Mouse (Mus musculus): ENCODE measurements around the gene Elf2.

Gene Elf2

GRCm38 (mm10) chr3:51340552-51341267, at the start of gene Elf2:
Gene Elf2, minus strand, starts transcription at chr3:51340663.
- DNase-seq = peak; percentile 86

- no peak for DNase-seq
These were observed 48.4 kb upstream of the Elf2 start for GRCm38 (mm10) chr3:51388904-51389303.

- peak; percentile 68 for DNase-seq
These were observed 47.5 kb upstream of the Elf2 start for GRCm38 (mm10) chr3:51387868-51388381.

GRCm38 (mm10) chr3:51387134-51387451, 46.6 kb upstream of the Elf2 start:
- no peak for DNase-seq

GRCm38 (mm10) chr3:51386441-51387133, 46.1 kb upstream of the Elf2 start:
- no peak for DNase-seq

GRCm38 (mm10) chr3:51383409-51383808, 42.9 kb upstream of the Elf2 start:
- DNase-seq = peak; percentile 82

GRCm38 (mm10) chr3:51380660-51381014, 40.2 kb upstream of the Elf2 start:
- no peak for DNase-seq

GRCm38 (mm10) chr3:51379786-51380659, 39.6 kb upstream of the Elf2 start:
- no peak for DNase-seq

GRCm38 (mm10) chr3:51378665-51378946, 38.1 kb upstream of the Elf2 start:
- no peak for DNase-seq

- peak; percentile 42 for DNase-seq
These were observed 37.6 kb upstream of the Elf2 start for GRCm38 (mm10) chr3:51377878-51378664.

- peak; percentile 64 for DNase-seq
These were observed 35.1 kb upstream of the Elf2 start for GRCm38 (mm10) chr3:51375307-51376265.

- no peak for DNase-seq
These were observed 33.1 kb upstream of the Elf2 start for GRCm38 (mm10) chr3:51373544-51373943.

- DNase-seq = no peak
These were observed 32.4 kb upstream of the Elf2 start for GRCm38 (mm10) chr3:51372883-51373282.

- no peak for DNase-seq
These were observed 31.4 kb upstream of the Elf2 start for GRCm38 (mm10) chr3:51371826-51372225.

GRCm38 (mm10) chr3:51368011-51368410, 27.5 kb upstream of the Elf2 start:
- no peak for DNase-seq

GRCm38 (mm10) chr3:51366926-51367325, 26.5 kb upstream of the Elf2 start:
- DNase-seq = no peak

- DNase-seq = no peak
These were observed 25.0 kb upstream of the Elf2 start for GRCm38 (mm10) chr3:51365517-51365882.

GRCm38 (mm10) chr3:51364703-51365516, 24.4 kb upstream of the Elf2 start:
- DNase-seq = peak; percentile 90

- no peak for DNase-seq
These were observed 20.6 kb upstream of the Elf2 start for GRCm38 (mm10) chr3:51361066-51361465.

GRCm38 (mm10) chr3:51359558-51360307, 19.3 kb upstream of the Elf2 start:
- DNase-seq = no peak

Measured in cerebellum, adult 9-10 months (tissue).